Mouse (Mus musculus): ENCODE measurements around the gene Bcar3. TPM values are rescaled to one million over a fixed set of nuclear protein-coding genes. Genes with fewer than 3 reads are reported as not detected.

Bcar3 gene
- total and polyA plus RNA-seq, 3 experiments, result not detected

DNA sequence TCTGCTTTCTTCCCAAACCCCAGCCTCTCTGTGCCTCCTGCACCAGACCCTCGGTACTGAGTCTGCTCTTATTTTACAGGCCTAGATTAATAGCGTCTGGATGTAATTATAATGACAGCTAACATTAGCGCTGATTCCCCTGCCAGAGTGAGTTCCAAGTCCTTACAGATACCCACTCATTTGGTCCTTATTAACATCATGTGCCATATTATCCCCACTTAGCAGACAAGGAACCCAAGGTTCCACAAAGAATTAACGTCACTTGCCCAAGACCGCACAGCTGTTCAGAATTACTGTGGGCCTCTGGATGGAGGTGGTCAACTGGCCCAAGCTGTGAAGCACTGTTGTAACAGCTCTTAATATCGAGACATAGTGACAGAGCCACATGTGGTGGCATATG lies 205.7 kb downstream of the Bcar3 start:
- Histone ChIP-seq H3K4me1 (ENCODE audit: control insufficient read depth in 1 of 2, insufficient read depth in 2 of 2, low read length in 2 of 2) (no peaks in the 10 kb centered on the region), H3K36me3 (ENCODE audit: control insufficient read depth in 1 of 2, insufficient read depth in 2 of 2, low read length in 2 of 2) (no peaks in the 10 kb centered on the region)
- DNase-seq (ENCODE audit: low read depth, low spot score), result no peak

DNA sequence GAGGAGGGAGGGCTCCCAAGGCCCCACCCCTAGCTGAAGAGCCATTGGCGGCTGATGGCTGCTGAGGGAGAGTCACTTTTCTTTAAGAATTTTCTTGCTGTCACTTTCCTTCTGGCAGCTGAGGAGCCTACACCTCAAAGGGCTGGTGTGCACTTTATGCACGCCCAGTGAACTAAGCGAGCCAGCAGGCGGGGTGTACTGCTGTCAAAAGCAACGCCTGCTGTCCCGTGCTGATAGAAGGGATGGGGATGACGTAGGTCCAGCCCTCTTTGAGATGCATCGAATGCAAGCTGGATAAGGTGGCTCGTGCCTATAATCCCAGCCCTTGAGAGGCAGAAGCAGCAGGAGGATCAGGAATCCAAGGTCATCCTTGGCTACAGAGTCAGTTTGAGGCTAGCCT lies 207.0 kb downstream of the Bcar3 start:
- Histone ChIP-seq H3K9me3 (replicated peaks; ENCODE audit: insufficient read depth, low read length) (no peaks in the 10 kb centered on the region), H3K27ac (ENCODE audit: control insufficient read depth, low read depth, low read length) (no peak overlapping the region), H3K27me3 (ENCODE audit: control insufficient read depth in 1 of 2, insufficient read depth in 2 of 2, low read length in 2 of 2) (no peaks in the 10 kb centered on the region), H3K4me1 (ENCODE audit: control insufficient read depth in 1 of 2, insufficient read depth in 2 of 2, low read length in 2 of 2) (no peaks in the 10 kb centered on the region), H3K36me3 (ENCODE audit: control insufficient read depth in 1 of 2, insufficient read depth in 2 of 2, low read length in 2 of 2) (no peaks in the 10 kb centered on the region), H3K9ac (ENCODE audit: control insufficient read depth, low read depth, low read length, poor library complexity, severe bottlenecking) (no peak overlapping the region), H3K4me3 (ENCODE audit: control insufficient read depth in 1 of 2, insufficient read depth in 1 of 2, low read depth in 2 of 2, low read length in 2 of 2) (no peak overlapping the region), H3K79me2 (ENCODE audit: control insufficient read depth, insufficient read depth, low read length, poor library complexity) (no peaks in the 10 kb centered on the region)
- DNase-seq (ENCODE audit: low read depth, low spot score), result no peak
- TF ChIP-seq CHD1 (IDR thresholded peaks at IDR 0.05; ENCODE audit: low read depth, low read length) (no peak), CHD2 (IDR thresholded peaks at IDR 0.05; ENCODE audit: low read length) (no peak), TAL1 (IDR thresholded peaks at IDR 0.05; ENCODE audit: low read length) (no peak), EP300 (IDR thresholded peaks at IDR 0.05; ENCODE audit: low read depth in 1 of 2, low read length in 2 of 2) (no peak), MYC (IDR thresholded peaks at IDR 0.05; ENCODE audit: low read depth, low read length) (no peak), ELF1 (IDR thresholded peaks at IDR 0.05; ENCODE audit: low read depth, low read length) (no peak), CTCF (IDR thresholded peaks at IDR 0.05 in 2 of 3, conservative IDR thresholded peaks at IDR 0.05 in 1 of 3; ENCODE audit: control insufficient read depth in 1 of 3, insufficient read depth in 1 of 3, low read depth in 2 of 3, low read length in 3 of 3, poor library complexity in 1 of 3, severe bottlenecking in 1 of 3) (no peak), RCOR1 (IDR thresholded peaks at IDR 0.05; ENCODE audit: low read depth, low read length) (no peak), KAT2A (conservative IDR thresholded peaks at IDR 0.05; ENCODE audit: low read depth, low read length) (no peak), TCF12 (IDR thresholded peaks at IDR 0.05; ENCODE audit: low read depth, low read length) (no peak), NELFE (IDR thresholded peaks at IDR 0.05; ENCODE audit: low read depth, low read length) (no peak), MAX (IDR thresholded peaks at IDR 0.05; ENCODE audit: low read length) (no peak), E2F4 (IDR thresholded peaks at IDR 0.05; ENCODE audit: borderline replicate concordance, low read depth, low read length) (no peak), MYB (IDR thresholded peaks at IDR 0.05; ENCODE audit: low read depth, low read length) (no peak)

More for the DNA sequence above, 205.7 kb downstream of the Bcar3 start:
- Histone ChIP-seq H3K4me3 (ENCODE audit: control insufficient read depth in 1 of 2, insufficient read depth in 1 of 2, low read depth in 2 of 2, low read length in 2 of 2) (no peak overlapping the region), H3K79me2 (ENCODE audit: control insufficient read depth, insufficient read depth, low read length, poor library complexity) (no peaks in the 10 kb centered on the region), H3K9me3 (replicated peaks; ENCODE audit: insufficient read depth, low read length) (no peaks in the 10 kb centered on the region), H3K27ac (ENCODE audit: control insufficient read depth, low read depth, low read length) (no peak overlapping the region), H3K9ac (ENCODE audit: control insufficient read depth, low read depth, low read length, poor library complexity, severe bottlenecking) (no peak overlapping the region), H3K27me3 (ENCODE audit: control insufficient read depth in 1 of 2, insufficient read depth in 2 of 2, low read length in 2 of 2) (no peaks in the 10 kb centered on the region)
- no peak for TF ChIP-seq MEF2A (IDR thresholded peaks at IDR 0.05; ENCODE audit: extremely low read depth, insufficient replicate concordance, low read depth, low read length, poor library complexity, severe bottlenecking)
- TF ChIP-seq BHLHE40 (IDR thresholded peaks at IDR 0.05; ENCODE audit: borderline replicate concordance, low read depth, low read length), result no peak
- TF ChIP-seq ELF1 (IDR thresholded peaks at IDR 0.05; ENCODE audit: low read depth, low read length), result no peak
- TF ChIP-seq ZKSCAN1 (IDR thresholded peaks at IDR 0.05; ENCODE audit: low read depth, low read length), result no peak
- TF ChIP-seq CHD1 (IDR thresholded peaks at IDR 0.05; ENCODE audit: low read depth, low read length), result no peak
- TF ChIP-seq ZMIZ1 (IDR thresholded peaks at IDR 0.05; ENCODE audit: low read depth, low read length), result no peak
- TF ChIP-seq POLR2AphosphoS5 (IDR thresholded peaks at IDR 0.05; ENCODE audit: borderline replicate concordance, low read depth, low read length), result no peak
- TF ChIP-seq MYB (IDR thresholded peaks at IDR 0.05; ENCODE audit: low read depth, low read length), result no peak
- no peak for TF ChIP-seq USF2 (IDR thresholded peaks at IDR 0.05; ENCODE audit: borderline replicate concordance in 1 of 2, insufficient read depth in 1 of 2, low read depth in 1 of 2, low read length in 2 of 2)
- no peak for TF ChIP-seq EP300 (IDR thresholded peaks at IDR 0.05; ENCODE audit: low read depth in 1 of 2, low read length in 2 of 2)
- no peak for TF ChIP-seq ZNF384 (IDR thresholded peaks at IDR 0.05; ENCODE audit: low read depth, low read length)
- TF ChIP-seq CTCF (IDR thresholded peaks at IDR 0.05 in 2 of 3, conservative IDR thresholded peaks at IDR 0.05 in 1 of 3; ENCODE audit: control insufficient read depth in 1 of 3, insufficient read depth in 1 of 3, low read depth in 2 of 3, low read length in 3 of 3, poor library complexity in 1 of 3, severe bottlenecking in 1 of 3), result no peak
- no peak for TF ChIP-seq UBTF (IDR thresholded peaks at IDR 0.05; ENCODE audit: borderline replicate concordance, insufficient read depth, low read depth, low read length)
- TF ChIP-seq RCOR1 (IDR thresholded peaks at IDR 0.05; ENCODE audit: low read depth, low read length), result no peak

Data from MEL (cell line).